Mouse (Mus musculus): ENCODE measurements around the gene Slc7a7.
"Not testable (repeated sequence)": the region's sequence is repeated elsewhere in the genome, so short reads cannot be mapped to it uniquely, and the experiment has no call there.

Slc7a7 gene

DNA sequence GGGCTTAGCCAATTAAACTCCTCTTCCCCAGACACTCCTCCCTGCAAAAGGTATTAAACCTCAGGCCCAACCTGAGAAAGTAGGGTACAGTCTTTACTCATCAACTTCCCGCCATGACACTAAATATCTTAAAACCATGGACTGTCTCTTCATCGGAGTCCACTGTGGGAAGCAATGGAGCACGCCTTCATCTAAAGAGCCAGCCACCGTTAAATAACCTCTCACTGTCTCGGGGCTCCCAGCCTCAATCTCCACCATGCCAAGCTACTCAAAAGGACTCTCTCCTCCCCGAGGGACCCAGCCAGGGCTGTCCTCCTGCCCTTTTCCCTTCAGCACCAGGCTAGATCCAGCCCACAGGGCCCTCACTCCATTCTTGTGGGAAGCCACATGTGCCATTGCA, 47.0 kb downstream of the Slc7a7 start:
- DNase-seq: no peak

DNA sequence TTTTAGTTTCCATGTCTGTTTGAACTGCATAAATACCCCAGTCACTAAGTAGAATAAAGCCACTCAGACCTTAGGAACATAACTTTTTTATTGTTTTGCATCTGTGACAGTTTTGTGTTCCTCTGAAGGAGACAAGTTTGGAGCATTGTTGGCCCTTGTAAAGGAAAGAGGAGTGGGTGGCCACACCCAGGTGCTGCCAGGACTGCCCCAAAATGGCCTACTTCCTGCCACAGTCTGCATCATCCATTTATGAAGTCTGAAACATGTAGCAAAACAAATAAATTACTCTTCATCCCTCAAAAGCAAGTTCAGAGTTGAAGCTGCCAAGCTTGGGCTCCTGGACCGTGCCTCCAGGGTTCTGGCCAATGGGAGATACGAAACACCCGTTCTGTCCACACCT, 48.2 kb downstream of the Slc7a7 start:
- no peak for DNase-seq

DNA sequence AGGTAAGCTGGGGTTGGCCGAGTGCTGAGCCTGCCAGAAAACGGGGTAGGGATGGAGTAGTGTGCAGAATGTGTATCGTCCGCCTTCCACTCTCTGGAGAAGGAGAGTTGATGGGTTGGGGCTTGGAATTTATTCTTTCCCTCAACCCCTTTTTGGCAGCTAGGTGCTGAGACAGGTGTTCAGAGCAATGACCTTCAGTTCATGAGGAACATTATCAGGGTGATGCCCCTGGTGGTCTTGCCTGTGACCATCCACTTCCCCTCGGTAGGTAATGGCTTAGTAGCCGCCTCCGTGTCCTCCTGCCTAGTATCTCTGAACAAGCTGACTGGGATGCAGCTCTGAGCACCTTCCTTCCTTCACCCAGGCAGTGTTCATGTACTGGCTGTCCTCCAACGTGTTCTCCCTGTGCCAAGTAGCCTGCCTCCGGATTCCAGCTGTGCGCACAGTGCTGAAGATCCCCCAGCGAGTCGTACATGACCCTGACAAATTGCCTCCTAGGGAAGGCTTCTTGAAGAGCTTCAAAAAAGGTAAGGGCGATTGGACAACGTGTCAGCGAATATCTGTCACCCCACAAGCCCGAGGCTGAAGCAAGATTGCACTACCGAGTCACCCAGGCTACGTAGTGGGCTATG, 50.0 kb downstream of the Slc7a7 start:
- no peak for DNase-seq

DNA sequence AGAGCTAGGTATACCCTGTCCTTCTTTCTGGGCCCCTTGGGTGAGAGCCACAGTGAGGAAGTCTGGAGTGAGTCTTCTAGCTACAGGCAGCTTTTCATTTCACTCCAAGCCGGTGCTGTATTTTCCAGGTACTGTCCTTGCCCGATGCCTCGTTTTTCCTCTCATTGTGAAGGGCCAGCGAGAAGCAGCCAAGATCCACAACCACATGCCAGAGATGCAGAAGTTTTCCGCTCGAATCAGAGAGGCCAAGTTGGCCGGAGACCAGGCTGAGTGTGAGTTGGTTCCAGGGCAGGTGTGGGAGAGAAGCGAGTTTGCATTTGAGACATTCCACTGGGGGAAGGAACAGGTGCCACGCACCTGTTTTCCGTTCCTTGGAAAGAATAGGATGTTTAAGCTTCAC, 51.0 kb downstream of the Slc7a7 start:
- DNase-seq: no peak

DNA sequence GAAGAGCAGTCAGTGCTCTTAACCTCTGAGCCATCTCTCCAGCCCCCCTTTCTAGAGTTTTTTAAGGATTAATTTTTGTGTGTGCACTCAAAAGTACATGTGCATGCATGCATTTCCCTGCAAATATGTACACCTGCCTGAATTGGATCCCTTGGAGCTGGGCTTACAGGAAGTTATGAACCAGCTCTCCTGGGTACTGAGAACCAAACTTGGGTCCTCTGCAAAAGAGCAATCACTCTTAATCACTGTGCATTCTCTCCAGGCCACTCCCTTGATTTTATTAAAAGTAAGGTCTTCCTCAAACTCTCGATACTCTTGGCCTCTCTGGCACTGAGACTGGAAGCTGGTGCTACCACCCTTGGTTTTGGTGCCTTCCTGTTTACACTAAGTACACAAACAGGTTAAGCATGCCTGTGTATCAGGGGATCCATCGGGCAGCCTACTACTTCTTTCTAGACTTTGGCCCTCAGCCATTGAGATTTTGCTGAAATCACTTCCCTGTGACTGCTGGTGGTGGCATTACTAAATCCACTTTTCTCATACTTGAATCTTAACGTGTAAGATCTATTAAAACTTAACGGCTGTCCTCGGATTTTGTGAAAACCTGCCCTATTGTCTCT, 52.4 kb downstream of the Slc7a7 start:
- no peak for DNase-seq

DNA sequence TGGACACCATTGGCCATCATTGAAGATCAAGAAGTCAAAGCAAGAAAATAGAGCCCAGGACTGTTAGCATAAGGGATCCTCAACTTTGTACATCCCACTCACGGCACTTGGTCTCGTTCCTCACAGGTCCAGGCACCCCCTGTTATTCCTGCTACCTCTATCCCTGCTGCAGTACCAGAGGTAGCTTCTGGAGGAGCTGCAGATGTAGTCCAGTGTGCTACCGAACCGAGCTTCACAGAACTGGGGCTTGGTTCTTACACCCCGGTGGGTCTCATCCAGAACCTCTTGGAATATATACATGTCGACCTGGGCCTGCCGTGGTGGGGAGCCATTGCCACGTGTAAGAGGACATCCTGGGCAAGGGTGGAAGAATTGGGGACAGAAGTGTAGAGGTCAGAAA, 54.4 kb downstream of the Slc7a7 start:
- no peak for DNase-seq

DNA sequence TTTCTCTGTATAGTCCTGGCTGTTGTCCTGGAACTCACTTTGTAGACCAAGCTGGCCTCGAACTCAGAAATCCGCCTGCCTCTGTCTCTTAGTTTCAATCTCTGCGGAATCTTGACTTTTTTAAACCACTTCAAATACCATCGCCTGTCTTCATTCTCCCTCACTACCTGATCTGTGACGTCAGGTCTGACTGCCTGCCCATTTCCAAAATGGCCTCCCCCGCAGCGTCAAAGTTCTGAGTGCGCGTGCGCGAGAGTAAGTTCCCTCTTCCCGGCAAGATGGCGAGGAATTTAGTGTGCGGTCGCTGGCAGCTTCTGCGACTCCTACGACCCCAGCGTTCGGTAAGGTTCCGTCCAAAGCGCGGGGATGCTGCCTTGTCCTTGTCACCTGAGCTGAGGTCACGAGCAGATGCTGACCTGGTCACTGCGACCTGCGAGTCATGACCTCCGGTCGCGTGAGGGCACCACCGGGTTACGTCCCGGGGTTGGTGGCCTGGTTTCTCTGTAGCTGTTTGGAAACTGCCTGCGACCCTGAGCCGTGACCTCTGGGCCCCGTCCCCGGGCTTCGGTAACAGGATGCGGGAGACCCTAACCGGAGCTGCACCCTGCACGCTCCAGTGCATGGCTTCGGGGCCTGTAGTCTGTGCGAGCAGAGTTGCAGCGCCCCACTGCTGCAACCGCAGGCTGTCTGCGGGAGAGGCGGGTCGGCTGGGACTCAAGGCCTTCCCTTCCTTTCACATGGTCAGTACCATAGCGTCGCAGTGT, 56.8 kb downstream of the Slc7a7 start, which contains the start of gene Oxa1l:
Gene Oxa1l, plus strand, starts transcription at position 258 of the 764 bp plus-strand sequence.
- DNase-seq: peak; percentile 98

DNA sequence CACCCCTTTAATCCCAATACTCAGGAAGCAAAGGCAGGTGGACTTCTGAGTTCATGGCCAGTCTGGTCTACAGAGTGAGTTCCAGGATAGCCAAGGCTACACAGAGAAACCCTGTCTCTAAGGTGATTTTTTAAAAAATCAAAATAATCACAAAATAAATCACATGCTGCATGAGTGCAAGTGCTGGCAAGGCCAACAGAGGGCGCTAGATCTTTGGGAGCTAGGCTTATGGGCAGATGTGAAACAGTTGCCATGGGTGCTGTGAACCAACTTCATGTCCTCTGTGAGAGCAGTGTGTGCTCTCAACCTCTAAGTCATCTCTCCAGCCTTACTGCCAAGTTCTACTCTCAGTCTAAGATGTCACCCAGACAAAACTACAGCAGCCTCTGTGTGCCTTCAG, 63.2 kb downstream of the Slc7a7 start:
- DNase-seq: no peak

DNA sequence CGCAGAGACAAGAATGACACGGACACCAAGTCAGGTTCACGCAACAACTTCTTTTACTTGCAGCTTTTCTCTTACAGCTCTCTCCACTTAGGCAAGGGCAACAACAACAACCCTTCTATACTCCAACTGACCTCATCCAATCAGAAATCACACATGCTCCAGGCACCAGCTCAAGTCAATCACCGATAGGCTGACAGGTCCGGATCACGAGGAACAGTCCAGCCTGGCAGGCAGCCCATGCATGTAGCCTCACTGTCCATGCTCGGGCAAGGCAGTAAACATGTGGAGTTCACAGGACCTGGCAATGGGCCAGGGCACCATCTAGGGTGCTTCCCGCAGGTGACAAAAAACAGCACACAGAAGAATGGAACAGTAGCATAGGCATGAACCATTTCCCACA, 65.3 kb downstream of the Slc7a7 start:
- no peak for DNase-seq

DNA sequence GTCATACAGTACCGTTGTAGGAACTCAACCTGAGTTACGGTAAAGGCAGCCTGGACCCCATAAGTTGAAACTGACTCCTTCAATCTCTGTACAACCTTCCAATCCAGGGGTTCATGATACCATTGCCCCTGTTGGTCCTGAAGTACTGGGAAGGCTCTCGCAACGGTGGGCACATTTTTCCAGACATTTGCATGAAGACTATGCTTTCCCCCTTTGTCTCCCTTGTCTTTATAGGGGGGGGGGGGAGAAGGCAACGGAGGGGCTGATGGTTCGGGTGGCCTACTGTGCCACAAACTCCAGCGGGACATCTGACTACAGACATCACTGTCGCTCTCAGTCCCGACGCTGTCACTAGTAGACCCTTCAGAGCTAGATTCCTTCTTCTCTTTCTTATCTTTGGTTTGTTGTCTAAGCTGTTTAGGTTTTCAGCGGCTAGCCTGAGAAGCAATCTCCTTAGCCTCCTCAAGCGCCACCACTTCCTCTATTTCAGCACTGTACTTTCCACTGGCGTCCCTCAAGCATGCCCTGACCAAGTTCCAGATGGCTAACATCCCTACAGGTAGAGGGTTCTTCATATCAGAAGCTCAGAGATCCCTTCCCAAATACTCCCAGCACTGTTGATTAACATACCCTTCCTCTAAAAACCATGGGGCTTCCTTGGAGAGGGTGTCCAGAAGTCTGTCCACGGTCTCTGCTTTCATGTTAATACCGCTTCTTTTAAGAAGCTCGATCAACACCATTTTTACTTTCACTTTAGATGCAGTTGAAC, 66.6 kb downstream of the Slc7a7 start:
- DNase-seq: not testable (repeated sequence)

DNA sequence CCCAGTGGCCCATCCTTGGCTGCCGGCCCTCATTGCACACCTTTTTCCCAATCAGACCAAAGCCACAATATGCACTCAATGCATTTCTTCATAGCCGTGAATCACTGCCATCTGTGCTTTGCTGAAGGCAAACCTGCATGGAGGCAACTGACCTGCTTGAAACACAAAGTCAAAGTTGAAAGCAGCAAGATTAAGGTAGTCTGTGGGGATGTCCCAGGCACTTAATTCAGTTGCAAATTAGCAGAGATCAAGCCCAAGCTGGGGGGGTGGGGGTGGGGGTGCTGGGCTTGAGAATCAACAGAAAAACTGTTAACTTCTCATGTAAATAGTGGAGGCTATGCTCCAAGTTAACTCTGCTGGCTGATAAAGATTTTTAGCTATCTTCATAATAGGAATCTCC, 75.8 kb downstream of the Slc7a7 start:
- DNase-seq: not testable (repeated sequence)

DNA sequence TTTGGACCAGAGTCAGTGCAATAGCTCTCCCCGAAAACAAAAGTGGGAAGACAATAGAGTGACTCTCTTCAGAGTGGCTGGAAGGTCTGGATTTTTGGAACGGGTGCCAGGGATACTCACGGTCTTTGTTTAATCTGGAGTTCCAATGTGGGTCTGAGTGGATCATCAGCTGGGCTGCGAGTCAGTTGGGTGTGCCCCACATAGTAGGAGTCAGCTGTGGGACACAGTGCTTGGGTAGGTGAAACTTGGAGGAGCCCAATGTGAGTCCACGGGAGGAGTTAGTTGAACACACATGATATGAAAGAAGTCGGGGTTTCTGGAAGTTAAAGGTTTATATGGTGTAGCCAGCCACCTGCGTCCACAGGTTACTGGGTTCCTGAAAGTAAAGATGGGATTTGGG, 76.7 kb downstream of the Slc7a7 start:
- DNase-seq: no peak

DNA sequence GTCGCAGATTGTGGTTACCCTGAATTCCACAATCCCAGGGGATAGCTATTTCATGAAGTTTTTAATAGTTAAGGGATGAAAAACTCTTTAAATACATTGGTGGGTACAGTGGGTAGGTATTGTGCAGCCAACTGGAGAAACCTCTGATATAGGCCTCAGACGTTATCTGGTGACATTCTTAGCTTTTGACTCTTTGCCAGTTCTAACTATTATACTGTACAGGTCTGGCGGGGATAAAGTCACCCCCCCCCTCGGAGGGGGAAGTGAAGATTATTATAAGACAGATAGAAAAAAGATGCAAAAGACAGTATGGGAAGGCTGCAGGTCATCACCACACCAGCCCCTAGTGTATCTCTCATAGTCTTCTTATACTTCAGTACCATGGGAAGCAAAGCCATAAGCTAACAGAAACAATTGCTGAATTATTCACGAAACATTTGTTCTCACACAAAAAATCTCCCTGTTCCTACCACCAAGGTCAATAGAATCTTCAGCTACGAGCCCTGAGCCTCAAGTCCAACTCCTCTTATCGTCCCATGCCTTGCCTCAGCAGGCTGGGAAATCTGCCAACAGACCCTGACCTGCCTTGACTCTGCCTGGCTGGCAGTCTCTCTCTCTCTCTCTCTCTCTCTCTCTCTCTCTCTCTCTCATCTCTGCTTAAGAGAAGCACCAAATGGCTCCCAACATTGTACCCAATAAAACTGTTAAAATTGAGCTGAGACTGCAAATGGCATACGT, 84.0 kb downstream of the Slc7a7 start:
- DNase-seq: no peak

DNA sequence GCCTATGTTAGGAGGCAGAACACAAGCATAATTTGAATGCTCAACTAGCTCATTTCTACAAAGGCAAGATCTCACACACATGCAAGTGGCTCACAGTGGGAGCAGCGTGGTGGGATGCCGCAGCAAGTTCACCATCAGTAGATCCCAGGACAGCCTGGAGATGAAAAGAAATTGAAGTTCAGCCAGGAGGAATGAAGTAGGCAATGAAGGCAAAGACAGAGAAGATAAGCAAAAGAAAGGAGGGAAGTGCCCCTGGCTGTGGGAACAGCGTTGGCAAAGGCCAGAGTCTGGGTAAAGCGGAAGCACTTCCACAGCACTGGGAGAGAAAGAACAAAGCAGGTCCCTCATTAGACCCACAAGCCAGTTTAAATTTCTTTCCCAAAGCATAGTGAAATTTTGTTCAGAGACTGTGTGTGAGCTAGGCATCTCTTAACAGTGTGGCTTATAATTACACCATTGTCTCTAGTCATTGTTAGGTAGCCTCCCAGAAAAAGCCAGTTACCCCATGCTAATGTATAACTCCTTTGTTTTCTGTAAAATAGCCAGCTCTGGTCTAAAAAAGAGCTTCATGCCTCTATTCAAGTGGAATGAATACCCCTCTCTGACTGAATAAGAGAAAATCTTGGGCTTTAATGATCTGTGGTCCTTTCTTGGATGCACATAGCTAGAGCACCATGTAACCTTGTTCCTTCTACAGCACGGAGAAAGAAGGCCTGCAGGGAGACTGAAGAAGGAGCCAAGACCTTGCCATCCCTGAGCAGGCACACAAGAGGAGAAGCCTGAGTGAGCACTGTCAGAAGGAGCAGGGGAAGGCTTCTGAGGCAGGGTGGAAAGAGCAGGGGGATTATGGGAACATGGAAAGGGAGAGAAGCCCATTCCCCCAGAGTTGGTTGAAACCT, 85.2 kb downstream of the Slc7a7 start:
- DNase-seq: no peak

DNA sequence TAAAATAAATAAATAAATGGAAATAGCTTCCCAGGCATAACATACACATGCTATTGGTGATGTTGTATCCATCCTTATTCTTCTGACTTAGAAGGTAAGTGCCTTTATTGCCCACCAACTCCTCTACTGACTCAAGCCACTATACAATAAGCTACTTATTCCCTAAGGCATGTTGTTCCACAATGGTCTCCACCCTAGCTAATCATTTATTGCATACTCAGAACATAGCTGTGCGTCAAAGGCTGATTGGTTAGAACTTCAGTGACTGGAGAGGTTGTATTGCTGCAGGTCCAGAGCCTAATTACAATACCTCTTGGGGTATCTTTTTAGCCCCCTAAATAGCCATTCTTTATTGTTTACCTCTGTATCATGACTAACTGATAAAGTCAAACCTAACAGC, 86.4 kb downstream of the Slc7a7 start:
- no peak for DNase-seq

DNA sequence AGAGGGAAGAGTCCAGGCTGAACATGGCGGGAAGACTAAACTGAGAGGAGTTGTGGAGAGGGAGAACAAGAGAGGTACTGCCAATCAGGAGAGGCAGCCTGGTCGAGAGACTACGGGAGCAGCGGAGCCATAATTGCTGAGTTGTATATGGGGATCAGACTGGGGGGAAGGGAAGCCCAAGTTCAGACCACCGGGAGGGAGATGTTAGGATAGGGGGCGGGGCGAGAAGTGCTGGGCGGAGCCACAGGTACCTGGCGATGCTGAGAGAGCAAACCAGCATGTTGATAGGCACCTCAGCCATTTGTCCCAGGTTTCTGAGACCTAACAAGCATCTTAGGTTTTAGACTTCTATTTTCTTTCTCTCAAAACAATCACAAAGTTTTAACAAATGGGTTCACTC, 88.4 kb downstream of the Slc7a7 start:
- DNase-seq: no peak

DNA sequence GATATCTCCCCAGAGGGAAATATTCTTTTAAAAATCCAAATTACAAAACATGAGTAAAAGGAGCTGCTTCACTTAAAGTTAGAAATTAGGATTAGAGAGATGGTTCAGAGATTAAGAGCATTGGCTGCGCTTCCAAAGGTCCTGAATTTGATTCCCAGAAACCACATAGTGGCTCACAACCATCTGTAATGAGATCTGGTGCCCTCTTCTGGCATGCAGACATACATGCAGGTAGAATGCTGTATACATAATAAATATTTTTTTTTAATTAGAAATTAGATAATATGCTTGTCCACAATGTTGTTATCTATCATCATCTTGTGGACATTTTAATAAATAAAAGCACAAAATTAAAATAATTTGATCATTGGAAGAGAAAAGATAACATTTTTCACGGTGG, 89.0 kb downstream of the Slc7a7 start:
- no peak for DNase-seq

DNA sequence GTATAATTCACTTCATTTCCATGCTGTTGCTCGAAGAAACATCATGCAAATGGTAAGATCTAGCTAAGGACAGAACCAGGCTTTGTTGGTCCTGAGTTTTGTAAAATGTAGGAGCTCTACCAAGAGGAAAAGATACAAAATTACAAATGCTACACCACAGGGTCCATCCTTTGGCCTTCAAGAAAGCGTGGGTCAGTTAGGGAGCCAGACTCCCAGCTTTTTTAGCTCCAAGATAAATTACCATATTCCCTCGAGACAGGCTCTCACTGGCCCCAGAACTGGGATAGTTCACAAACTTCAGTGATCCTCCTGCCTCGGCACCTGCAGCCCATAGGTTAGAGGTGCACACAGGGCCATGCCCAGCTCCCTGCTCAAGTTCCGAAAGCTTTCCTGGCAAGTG, 93.1 kb downstream of the Slc7a7 start:
- no peak for DNase-seq

DNA sequence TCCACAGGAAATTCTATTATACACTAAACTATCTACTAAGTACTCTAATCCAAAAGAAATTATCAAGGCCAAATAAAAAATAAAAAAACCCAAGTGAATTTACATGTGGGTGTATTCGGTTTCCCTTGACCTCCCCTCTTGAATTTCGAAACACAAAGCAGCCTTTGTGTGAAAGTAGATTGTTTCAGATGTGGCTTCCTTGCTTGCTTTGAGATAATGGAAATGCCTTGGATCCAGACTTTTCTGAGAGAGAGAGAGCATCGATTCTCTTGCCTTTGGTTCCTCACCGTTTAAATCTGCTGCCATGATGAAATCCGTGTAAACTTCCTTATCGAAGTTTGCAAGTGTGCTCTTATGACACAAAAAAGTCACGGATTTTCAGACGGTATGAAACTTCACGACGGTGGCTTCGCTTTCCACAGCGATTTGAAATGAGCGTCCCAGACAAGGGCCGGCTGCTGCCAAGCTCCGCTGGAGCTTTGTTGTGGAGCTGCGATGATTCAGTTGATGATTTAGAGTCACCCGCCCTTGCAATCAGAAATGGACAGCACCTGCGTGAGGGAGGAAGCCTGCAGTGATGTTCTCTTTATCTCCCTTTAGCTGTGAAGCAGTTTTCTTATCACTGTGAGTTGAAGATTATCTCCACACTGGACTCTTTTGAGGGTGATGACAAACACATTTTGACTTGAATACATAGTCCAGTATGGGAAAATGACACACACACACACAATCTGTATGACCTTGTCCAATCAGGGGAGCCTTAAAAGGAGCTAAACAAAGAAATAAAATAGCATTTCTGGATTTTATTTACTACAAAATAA, 95.8 kb downstream of the Slc7a7 start:
- DNase-seq: no peak

Data from cerebellum, adult 9-10 months (tissue).